Mouse (Mus musculus): ENCODE results near the gene Uxs1. TPM values are rescaled to one million over a fixed set of nuclear protein-coding genes. Genes with fewer than 3 reads are reported as not detected.
A peak's percentile ranks its signal among the peaks of the same experiment; 100 is the strongest.

The Uxs1 gene
- total RNA-seq, 2 experiments from 2014 or later, result 32.5 to 35.3 TPM

DNA sequence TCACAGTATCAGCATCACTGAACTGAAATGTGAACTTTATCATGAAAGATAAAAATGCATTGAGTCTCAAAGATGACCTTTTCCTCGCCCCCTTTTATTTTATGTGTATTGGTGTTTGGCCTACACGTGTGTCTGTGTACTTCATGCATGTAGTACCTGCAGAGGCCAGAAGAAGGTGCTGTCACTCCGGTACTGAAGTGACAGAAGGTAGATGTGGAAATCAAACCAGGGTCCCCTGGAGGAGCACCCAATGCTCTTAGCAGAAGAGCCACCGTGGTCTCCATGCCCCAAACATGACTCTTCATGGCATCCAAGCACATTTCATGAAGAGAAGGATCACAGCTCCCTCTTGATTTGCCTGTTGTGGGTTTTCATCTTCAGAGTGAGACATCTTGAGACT, 95.5 kb downstream of the Uxs1 start:
- DNase-seq (ENCODE audit: low spot score in 2 of 2), result no peak

DNA sequence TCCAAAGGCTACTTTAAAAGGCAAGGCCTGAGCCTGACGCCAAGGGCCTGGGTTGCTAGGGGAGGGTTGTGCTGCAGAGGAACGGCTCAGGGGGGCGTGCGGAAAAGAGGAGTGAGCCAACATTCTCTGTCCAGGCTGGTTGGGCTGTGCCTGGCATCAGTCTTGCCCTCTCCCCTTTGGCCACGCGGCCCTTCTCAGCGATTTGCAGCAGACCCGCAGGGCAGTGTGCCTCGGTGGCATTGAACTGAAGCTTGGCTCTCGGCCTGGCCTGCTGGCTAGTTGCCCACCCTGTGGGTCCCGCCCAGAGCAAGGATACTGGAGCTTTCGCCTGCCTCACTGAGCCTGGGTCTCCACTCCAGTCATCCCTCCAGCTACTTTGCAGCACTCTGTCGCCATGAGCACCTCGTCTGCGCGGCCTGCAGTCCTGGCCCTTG, 97.1 kb downstream of the Uxs1 start, which contains the start of gene 1500015O10Rik:
Gene 1500015O10Rik, plus strand, starts transcription at position 112 of the 434 bp plus-strand sequence.
- peak; percentile 74 to 86 for DNase-seq (ENCODE audit: low spot score in 2 of 2)

GRCm38 (mm10) chr1:43722459-43722858, 105.1 kb downstream of the Uxs1 start:
- no peak for DNase-seq (ENCODE audit: low spot score in 2 of 2)

DNA sequence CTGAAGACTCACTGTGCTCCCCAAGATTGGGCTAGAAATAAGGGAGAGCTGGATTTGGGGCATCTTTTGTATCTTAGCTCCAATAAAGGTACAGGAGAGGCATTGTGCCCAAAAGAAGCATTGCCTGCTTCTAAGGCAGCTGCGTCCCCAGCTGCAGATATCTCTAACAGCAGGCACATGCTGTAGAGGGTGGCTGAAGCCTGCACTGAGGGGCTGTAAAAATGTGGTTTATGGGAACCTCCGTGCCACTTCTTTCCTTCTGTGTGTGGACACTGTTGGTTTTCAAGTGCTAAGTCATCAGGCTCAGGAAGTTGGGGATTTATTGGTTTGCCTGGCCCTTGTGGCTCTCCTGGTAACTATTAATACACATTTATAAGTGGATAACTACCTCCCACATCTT, 108.8 kb downstream of the Uxs1 start:
- DNase-seq (ENCODE audit: low spot score in 2 of 2), result no peak

DNA sequence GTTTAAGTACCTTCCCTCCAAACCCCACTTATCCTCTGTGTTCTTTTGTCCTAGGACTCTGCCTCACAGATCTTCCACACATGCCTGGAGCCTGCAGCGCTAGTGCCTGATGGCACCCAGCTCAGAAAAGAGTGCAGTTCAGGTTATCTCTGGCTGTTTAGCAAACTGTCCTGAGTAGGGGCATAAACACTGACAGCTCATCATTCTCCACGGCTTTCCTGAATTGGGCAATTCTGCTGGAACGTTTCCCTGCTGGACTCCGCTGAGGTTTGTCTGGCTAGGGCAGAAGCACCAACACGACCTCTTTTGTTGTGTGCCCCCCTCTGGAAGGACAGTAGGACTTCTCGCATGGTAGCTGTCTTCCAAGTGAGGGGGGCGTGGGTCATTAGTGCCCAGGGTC, 109.6 kb downstream of the Uxs1 start:
- DNase-seq (ENCODE audit: low spot score in 2 of 2), result no peak

DNA sequence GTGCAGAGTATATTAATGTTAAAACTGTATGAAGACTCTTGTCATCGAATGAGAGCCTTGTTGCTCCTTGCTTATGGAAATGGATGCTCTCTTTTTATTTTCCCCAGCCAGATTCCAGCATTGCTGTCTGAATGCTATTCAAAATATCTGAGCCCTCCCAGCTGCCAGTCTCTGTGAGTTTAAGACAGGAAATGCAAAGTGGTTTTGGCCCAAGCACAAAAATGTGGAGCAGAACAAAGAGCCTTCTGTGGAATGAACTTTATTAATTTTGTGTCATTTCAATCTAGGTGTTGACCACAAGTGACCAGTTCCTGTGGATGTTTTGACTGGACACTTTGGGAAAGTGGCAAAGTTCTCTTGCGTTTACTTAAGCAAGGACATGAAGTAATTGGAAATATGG, 112.8 kb downstream of the Uxs1 start:
- no peak for DNase-seq (ENCODE audit: low spot score in 2 of 2)

DNA sequence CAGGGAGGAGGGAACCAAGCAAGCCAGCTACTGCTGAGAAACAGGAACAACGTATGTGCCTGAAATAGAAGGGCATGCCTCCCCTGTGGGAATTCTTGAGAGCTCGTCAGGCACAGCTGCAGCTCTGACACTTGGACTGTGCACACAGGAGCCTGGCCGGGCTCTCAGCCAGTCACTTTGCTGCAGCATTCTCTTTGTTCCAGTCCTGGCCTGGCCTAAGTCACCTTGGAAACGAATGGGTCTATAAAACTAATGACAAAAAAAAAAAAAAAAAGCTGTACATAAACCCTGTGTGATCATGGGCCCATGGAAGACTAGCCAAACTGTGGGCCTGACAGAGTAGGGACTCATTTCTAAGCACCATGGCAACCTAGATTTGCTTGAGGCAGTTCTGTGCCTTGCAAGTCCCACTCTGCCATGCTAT, 129.0 kb downstream of the Uxs1 start:
- DNase-seq (ENCODE audit: low spot score in 2 of 2), result peak in 1 of 2 experiments; percentile 15

Other genes starting within 250 kb of the Uxs1 start
- gene 1500015O10Rik, start 97.2 kb downstream of the Uxs1 start, total RNA-seq (2021), result 10 to 100 TPM in 1 of 2 experiments, 1 to 10 TPM in 1; 4.0 to 49.2 TPM
- 10 to 100 TPM; 53.0 to 56.8 TPM for gene Tpp2, start 105.8 kb upstream of the Uxs1 start, total RNA-seq (2021)
- gene Mettl21c, start 192.2 kb upstream of the Uxs1 start, total RNA-seq (2021), result not detected
- not detected for gene Gm8251, start 234.1 kb upstream of the Uxs1 start, total RNA-seq (2021)